Mouse (Mus musculus): ENCODE data around the gene Tiam1.
A peak's percentile ranks its signal among the peaks of the same experiment; 100 is the strongest.

Tiam1 gene

DNA sequence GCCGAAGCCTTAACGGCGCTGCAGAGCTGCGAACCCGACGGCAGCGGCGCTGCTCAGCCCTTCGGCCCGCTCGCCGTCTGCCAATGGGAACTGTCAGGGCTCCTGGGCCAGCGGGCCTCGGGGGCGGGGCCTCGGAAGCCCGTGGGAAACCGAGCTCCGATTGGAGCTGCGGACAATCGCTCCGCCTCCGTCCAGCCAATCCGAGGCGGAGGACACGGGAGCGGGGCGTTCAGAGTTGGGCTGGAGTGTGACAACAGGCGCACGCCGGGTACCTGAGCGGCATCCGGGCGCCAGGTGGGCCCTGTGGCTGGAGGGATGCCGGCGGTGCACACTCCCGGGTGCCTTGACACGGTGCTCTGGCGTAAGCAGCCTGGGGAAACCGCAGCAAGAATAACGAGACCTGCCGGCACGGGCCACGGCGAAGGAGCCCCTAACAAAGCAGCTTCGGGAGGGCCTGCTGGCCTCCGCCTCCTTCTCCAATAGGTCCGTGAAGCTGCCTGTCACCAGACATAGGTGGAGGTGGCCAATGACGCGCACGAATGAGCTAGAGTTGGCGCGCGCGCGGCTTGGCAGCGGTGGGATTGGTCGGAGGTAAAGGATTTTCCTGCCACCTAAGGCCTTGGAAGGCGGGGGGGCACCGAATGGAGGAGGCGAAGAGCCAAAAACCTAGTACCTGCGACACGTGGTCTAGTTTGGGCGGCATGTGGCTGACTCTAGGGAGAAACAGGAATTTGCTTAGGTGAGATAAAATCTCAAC lies at the start of gene Tiam1:
Gene Tiam1 (minus strand): TSS at position 10 of the 757 bp plus-strand sequence.
- DNase-seq (ENCODE audit: low read depth, low spot score): peak; percentile 88

DNA sequence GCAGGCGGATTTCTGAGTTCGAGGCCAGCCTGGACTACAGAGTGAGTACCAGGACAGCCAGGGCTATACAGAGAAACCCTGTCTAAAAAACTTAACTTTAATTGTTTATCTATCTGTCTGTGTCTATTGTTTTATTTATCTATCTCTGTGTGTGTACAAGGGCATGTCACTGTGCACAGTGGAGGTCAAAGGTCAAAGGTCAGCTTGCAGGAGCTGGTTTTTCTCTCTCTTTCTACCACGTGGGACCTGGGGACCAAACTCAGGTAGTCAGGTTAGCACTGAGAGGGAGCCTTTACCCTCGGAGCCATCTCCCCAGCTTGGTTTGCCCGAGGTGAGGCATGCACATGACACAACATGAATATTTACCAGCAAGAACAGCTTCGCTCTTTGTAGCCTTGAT lies 47.7 kb upstream of the Tiam1 start:
- no peak for DNase-seq (ENCODE audit: low read depth, low spot score)

DNA sequence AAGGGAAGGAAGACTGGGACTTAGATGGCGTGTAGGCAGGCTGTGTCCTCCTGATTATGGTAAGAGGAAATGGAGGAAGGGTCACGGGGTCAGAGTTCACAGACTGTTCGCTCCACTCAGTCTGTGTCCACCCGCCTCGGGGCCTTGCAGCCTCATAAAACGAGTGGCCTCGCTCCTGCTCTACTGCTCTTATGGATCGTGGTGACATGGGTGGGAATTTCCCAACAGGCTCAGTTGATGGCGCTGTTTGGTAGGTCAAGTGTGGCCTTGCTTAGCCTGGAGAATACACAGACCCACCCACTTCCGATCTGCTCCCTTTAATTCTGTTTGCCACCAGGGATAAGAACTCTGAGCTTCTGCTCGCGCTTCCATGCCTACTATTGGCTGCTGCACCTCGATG lies 43.9 kb upstream of the Tiam1 start:
- no peak for DNase-seq (ENCODE audit: low read depth, low spot score)

DNA sequence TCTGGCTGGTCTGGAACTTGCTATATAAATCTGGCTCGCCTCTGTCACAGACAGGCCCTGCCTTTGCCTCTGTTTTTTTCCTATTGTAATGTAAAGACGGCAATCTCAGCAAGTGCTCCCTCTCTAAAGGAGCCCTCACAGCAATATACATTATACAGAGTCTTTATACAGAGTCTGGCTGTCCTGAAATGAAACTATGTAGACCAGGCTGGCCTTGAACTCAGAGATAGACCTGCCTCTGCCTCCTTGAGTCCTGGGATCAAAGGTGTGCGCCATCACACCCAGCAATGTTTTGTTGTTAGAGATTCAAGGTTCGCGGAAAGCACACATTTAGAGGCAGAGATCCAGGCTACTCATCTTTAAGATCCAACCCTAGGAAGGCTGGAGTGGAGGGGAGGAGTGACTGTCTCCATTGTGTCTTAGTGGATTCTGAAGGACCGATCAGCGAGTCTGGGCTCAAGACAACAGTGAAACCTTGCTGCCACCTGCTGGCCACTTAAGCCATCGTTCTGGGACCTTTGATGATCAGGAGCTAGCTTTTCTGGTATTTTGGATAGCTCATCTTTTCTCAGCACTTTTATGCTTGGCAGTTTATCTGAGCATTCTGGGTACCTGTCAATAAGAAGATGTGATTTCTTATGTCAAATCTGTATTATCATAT lies 42.5 kb upstream of the Tiam1 start:
- peak; percentile 28 for DNase-seq (ENCODE audit: low read depth, low spot score)

DNA sequence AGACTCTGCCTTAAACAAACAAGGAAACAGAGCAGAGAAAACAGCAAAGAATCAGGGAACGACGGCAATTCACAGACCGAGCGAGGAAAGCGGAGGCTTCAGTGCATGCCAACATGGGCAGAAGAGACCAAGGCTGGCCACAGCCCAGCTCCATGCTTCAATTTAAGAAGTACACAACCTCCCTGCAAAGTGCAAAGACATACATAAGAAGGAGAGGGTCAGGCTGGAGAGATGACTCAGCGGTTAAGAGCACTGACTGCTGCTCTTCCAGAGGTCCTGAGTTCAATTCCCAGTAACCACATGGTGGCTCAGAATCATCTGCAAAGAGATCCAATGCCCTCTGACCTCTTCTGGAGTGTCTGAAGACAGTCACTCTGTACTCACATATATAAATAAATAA lies 40.6 kb upstream of the Tiam1 start:
- DNase-seq (ENCODE audit: low read depth, low spot score): no peak

DNA sequence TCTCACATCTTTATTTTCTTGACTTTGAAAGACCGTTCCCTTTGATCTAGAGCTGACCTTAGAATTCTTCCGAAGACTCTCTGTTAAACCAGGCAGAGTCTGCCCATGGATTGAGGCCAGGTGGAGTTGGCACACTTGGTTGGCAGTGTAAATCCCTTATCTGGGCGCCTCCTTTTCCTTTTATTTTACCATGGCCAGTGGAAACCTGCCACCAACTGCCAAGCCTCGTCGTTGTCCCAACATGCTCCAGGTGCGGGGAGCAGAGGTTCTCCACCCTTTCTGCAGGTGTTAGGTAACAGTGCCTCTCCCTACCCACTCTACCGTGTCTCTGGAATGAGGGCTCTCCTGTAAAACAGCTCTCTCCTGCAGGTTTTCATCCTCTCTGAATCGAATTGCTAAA lies 38.1 kb upstream of the Tiam1 start:
- no peak for DNase-seq (ENCODE audit: low read depth, low spot score)

DNA sequence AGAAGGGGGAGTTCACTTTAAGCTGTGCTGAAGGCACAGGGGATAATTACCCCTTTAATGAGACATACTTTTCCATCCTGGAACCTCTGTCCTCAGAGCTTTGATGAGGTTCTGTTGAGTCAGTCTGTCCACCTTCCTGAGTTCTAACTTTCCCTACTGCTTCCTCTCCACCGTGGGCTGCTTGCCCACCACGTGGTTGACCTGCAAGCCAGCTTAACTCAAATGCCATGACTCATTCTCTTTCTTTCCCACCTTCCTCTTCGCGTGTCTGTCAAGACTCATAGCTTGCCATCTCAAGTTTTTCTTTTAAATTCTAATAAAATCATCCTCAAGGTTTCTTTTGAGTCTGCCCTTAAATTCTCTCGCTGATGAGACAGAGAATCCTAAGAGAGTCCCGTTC lies 37.4 kb upstream of the Tiam1 start:
- no peak for DNase-seq (ENCODE audit: low read depth, low spot score)

DNA sequence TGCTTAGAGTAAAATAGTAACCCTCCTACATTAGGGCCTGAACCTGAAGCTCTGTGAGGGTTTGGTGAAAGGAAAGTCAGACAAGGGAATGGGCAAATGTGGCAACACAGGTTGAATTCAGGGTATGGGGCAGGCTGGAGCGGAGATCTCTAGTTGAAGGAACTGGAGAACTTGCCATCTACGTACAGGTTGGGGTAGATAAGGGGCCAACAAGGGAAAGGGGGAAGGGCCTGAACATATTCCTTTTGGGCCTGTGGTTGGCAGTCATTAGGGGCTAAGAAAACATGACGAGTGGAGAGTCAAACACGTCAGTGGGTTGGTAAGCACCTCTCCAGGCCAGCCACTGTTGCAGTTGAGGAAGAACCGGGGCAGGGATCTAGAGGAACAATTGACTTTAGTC lies 36.3 kb upstream of the Tiam1 start:
- no peak for DNase-seq (ENCODE audit: low read depth, low spot score)

DNA sequence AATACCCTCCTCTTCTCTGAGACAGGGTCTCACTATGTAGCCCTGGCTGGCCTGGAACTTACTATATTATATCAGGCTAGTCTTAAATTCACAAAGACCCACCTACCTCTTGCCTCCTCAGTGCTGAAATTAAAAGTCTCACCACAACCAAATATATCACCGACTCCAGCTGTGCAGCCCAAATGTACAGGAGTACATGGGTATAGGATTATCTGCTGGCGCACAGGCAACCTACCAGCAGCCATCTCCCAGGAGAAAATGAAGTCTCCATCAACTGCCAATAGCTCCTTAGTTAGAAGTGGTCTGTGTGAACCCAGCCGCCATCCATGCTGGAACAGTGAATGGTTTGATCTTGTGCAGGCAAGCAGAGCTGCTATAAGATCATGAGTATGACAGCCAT lies 34.8 kb upstream of the Tiam1 start:
- no peak for DNase-seq (ENCODE audit: low read depth, low spot score)

DNA sequence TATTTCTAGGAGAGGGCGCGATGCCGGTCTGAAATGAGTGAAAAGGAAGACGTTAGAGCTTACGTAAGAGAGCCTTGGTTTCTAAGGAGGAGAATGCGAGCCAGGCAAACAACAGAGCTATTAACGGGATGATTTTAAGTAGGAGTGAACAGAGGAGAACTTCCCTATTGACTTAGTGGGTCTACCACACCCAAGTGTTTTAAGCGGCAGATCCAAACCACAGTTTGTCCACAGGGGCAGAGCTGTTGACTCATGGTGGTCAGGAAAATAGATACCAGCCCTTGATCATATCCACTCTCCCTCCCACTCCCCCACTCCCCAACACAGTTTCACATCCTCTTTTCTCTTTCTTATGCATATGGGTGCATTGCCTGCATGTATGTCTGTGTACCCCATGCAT lies 33.9 kb upstream of the Tiam1 start:
- DNase-seq (ENCODE audit: low read depth, low spot score): no peak

DNA sequence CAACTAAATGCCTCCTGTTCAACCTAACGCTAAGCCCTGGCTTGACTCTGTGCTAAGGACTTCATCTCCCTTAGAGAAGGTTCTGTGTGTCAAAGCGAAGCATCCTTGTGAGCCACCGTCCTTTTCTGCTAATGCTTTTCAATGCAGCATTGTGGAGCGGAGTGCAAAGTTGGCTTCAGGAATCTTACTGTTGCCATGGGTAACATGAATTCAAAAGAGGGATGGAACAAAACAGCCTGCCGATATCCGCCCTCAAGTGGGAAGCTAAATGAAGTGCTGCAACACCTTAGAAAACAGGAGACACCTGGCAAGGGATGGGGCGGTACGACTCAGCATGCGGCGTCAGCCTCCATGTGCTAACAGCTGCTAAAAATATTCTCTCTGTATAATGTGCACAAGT lies 32.9 kb upstream of the Tiam1 start:
- no peak for DNase-seq (ENCODE audit: low read depth, low spot score)

DNA sequence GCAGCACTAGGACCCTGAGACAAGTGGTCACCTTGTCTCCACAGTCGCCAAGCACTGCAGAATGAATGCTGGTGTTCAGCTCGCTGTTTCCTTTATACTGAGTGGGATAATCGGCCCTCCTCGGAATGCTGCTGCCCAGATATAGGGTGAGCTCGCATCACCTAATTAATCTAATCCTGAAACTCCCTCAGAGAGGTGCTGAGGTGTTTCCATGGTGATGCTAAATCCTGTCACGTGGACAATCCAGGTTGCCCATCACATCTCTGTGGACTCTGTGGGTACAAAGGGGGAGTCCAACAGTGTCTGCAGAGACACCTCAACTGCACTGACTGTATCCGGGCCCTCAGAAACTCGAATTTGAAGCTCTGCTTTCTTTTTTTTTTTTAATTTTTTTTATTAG lies 27.8 kb upstream of the Tiam1 start:
- no peak for DNase-seq (ENCODE audit: low read depth, low spot score)

DNA sequence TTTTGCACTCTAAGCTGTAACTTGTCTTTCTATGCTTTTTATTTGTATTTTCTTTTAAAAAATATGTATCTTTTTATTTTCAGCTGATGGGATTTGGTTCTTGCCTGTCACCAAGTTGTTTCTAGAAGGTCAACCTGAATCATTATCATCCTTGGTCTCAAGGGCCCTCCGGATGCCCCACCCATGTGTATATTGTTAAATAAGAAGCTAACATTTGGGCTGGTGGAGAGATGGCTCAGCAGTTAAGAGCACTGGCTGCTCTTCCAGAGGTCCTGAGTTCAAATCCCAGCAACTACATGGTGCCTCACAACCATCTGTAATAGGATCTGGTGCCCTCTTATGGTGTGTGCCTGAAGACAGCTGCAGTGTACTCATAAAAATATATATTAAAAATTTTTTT lies 27.1 kb upstream of the Tiam1 start:
- no peak for DNase-seq (ENCODE audit: low read depth, low spot score)

DNA sequence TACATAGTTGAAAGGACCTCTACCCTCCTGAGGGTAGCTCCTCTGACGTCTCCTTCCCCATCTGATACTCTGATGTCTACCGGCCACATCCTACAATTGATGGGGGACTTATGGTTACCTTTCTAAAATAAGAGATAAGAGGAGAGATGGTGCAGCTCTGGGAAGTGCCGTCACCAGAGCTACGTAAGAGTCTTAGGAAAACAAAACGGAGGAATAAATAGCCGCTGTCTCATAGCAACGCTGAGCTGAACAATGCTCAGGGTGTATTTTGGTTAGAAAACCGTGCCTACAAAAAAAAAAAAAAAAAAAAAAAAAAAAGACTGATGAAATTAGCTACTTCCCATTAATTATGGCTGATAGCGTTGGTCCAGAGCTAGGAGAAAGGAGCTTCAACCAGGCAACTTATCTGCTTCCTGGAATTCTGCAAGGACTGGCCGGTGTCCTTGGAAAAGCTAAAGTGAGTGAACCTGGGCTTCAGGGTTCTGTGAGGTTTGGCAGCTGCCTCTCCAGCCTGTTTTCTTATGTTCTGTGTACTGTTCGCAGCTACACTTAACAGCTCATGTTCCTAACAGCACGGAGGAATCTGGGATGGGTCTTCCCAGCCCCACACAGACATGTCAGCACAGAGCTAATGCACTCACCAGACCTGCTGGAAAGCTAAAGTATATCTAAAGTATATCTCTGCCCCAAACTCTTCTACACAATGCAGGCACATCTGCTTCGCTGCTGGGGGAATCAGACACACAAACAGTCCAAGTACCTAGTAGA lies 26.5 kb upstream of the Tiam1 start:
- no peak for DNase-seq (ENCODE audit: low read depth, low spot score)

DNA sequence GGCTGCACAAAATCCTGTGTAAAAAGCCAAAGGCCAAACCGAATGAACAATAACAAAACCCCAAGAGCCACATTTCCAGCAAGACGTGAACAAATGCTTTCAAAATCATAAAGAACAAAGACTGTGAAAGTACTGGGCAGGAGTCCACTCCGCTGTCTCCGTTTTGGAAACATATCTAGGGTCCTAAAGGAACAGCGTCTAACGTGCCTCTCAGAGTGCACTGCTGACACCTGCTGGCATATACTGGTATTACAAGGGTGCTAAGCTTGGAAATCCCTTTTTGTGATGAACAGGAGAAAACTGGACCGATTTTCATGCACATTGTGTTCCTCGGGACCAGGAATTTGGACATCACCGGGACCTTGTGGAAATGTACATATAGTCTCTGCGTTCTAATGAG lies 24.1 kb upstream of the Tiam1 start:
- peak; percentile 52 for DNase-seq (ENCODE audit: low read depth, low spot score)

DNA sequence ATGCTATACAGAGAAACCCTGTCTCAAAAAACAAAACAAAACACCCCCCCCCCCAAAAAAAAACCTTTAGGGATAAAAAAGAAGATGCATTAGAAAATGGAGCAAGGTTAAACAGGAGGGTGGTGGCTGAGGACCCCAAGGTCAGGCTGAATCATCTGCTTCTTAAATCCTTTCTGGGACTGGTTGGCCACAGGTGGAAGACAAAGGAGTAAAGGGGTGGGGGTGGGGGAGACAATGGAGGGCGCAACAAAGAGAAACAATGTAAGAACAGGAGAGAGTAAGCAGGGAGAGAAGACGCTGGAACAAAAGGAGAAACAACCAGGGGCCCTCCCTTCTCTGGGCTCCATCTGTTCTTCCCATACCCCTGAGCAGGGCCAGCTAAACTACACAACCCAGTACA lies 21.9 kb upstream of the Tiam1 start:
- no peak for DNase-seq (ENCODE audit: low read depth, low spot score)

DNA sequence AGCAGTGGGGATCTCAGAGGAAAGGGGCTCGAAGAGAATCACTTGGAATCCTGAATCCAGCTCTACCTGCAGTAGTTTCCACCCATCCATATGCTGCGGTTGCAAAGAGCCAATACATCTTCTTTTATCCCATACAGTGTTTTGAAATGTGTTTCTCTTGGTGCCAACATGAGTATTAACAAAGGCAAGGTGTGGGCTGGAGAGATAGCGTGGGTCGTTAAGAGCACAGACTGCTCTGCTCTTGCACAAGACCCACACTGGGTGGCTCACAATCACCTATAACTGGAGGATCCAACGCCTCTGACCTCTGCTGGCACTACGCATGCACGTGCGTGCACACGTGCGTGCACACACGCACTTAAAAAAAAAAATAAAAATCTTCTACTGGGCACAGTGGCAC lies 21.4 kb upstream of the Tiam1 start:
- DNase-seq (ENCODE audit: low read depth, low spot score): no peak

DNA sequence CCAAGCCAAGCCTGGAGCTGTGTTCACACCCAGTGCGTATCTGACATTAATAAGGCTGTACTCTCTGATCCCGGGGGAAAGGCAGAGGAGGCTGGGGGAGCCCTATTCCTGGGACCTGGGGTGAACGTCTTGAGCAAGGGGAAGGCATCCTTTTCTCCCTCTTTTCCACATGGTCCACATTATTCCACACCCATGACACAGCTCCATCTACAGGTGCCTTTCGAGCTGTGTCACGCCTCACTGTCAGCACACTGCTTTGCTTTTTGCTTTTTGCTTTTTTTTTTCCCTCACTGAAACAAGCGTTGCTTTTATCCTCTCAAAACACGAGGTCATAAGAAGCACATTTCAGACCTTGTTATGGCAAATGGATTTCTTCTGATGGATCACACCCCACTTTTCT lies 11.5 kb upstream of the Tiam1 start:
- DNase-seq (ENCODE audit: low read depth, low spot score): no peak

DNA sequence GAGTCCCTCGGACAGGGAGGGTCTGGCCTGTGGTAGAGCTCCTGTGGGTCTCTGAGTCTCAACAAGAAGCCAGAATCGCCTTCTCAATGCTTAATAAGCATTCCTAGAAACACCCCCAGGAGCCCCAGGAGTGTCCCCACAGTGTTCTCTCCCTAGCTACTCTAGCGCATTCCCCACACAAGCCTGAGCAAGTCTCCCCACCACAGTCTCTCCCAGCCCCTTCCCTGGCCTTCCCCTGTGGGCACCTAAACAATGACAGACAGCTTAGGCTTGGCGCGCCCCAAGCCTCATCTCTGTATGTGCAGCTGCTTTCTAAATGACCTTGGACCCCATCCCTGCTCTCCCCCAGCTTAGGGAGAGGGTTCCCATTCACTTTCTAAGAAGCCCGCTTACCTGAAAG lies 7.3 kb upstream of the Tiam1 start:
- DNase-seq (ENCODE audit: low read depth, low spot score): no peak

DNA sequence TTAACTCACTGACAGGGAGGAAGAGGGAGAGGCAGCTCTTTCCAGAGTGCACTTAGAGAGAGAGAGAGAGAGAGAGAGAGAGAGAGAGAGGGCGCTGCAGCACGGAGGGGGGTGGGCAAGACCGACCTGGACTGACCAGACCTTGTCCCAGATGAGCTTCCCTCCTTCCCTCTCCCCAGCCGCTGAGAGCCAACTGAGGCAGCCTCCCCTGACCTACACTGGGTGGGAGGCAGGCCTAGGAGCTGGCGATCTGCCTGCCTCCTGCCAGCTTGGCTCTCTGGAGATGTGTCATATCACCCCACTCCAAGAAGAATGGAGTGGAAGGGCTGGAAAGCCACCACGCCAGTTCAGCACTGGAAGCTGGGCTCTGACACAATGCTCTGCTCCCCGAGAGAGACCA lies 6.6 kb upstream of the Tiam1 start:
- DNase-seq (ENCODE audit: low read depth, low spot score): no peak

DNA sequence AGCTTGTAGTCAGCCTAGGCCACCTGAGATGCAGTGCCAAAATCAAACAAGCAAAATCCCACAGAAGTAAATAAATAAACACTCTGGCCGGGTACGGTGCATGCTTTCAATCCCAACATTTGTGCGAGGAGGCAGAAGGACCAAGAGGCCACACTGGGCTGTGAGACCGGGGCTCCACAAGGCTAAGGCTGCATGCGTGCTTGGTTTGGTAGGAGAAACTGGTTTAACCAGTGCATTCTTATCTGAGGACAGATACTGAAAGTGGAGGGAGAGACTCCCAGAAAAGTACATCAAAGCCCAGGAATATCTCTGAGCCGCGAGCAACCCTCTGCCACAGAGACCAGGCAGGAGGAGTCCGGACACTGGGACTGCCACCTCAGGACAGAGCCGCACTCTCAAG lies 5.8 kb upstream of the Tiam1 start:
- DNase-seq (ENCODE audit: low read depth, low spot score): no peak

DNA sequence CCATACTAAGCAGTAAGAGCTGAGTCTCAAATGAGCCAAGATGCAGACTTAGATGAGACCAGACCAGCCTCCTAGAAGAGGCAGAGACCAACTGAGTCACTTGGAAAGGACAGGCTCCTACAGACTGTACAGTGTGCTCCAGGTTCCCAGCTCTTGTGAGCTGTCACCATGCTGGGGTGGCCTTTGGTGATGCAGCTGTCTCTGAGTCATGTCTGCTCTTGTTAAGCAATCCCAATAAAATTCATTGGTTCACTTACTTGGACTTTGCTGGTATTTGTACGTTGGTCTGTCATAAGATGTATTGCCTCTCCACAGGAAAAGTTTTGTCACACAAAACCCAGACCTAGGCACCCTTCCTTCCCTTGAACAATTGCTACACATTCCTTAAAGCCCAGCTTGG lies 1.7 kb upstream of the Tiam1 start:
- DNase-seq (ENCODE audit: low read depth, low spot score): no peak

DNA sequence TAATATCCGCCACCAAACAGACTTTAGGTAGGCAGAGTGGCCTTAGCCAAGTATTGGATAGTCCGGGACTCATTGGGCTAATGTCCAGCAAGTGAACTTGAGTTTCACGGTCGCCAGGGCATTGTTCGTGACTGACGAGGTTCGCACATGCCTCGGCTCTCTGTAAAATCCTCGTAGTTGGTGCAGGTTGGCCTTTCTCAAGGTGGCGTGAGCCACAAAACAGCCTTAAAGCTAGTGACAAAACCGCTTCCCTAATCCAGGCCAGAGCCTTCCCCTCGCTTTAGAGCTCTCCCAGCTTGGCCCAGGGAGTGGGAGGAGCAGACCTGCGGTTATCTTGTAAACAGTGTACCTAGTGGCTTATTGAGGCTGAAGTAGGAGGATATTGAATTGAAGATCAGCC lies 972 bp upstream of the Tiam1 start:
- no peak for DNase-seq (ENCODE audit: low read depth, low spot score)

Data from retina, adult 2 months (tissue).